Mouse (Mus musculus) cerebellum, adult (tissue): ENCODE measurements at regions not wholly inside any gene's neighbourhood (a gene's known extent, or its start where the extent isn't known, plus 50 kb on each side); places are given as distances from the start of the nearest gene placed in this dataset.
A peak's percentile ranks its signal among the peaks of the same experiment; 100 is the strongest.

Source experiments
- ATAC-seq: cut with Nextera tagmentation; 2 replicates; pipeline ENCODE4 v1.9.2; 2017; ENCODE audit warnings: mild to moderate bottlenecking, moderate library complexity, mixed read lengths; ENCODE audit not compliant: insufficient number of reproducible peaks, low FRiP score, low TSS enrichment

DNA sequence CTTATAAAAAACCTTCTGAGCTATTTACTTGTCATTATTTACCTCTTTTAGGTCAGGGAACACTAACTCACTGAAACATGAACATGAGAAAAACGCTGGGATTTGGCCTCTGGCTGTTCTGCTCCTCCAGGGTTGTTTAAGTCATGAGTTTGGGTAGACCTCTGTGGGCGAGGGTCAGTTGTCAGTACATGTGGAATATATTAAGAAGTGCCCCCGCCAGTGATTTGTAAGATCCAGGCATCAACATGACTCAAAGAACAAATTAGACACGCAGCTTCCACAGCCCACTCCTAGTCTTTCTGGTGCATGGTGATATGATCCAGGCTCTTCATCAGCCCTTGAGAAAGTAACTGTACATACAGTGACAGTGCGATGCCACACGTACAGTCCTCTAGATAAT, 180.3 kb downstream of the Pten start:
- no peak for ATAC-seq

GRCm38 (mm10) chr19:32939692-32940091, 182.4 kb downstream of the Pten start:
- no peak for ATAC-seq

GRCm38 (mm10) chr19:32940806-32941205, 183.5 kb downstream of the Pten start:
- no peak for ATAC-seq

DNA sequence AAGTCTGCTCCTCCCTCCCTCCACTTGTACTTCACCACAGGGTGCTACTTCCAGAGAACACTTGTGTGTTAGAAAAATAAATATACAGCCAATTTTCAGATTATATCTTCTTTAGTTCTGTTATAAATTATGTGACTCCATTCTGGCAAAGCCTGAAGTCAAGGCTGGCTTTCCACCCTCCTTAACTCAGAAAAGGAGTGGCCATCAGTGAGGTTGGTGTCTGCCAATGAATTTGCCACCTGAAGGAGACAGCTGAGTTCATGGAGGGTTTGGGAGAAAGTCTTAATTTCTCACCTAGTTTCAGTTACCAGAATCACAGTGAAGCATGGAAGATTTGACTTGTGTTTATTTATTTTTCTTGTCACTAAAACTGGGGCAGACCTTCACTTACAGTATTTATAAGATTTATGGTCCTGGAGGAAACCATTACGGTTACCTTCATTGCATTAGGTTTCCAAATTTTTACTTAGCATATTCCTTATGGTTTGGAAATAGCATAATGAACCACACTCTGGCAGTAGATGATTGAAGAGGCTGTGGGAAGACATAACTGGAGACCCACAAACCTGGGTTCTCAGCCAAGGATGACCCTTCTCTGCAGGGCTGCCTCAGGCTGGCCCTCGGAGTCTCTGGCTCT, 186.4 kb downstream of the Pten start:
- no peak for ATAC-seq

DNA sequence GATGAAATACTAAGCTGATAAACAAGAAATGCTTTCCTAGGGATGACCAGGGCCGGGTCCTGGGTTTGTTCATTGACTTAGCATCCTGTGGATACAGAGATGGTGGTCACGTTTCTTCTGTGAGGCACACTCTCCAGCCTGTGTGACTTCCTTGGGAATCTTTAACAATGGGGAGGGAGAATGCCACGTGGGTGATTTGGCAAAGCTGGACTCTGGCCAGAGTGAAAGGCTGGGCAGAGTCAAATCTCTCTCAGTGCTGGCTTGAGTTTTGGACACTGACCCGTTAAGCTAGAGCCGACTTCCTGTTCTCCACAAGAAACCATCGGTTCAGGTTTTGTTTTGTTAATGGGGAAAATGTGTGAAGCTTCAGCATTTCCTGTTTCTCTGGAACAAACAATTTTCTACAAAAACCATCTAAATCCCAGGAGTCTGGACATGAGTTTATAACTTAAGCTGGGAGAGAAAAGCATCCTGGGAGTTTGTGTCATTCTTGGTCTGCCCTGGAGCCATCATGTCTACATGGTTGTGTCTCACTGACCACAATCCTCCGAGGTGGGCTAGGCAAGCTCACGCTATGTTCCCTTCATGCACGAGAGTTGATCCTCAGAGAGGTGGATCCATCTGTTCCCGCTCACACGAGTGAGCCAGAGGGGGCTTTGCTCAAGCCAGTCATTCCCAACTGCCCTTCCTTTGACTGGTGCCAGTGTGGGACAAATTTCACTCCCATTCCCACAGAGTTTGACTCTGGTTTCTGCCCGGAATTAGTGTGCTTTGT, 190.0 kb downstream of the Pten start:
- ATAC-seq: no peak

- ATAC-seq: no peak
These were observed 193.0 kb downstream of the Pten start for GRCm38 (mm10) chr19:32950252-32950651.

GRCm38 (mm10) chr19:32950794-32951193, 193.5 kb downstream of the Pten start:
- no peak for ATAC-seq

DNA sequence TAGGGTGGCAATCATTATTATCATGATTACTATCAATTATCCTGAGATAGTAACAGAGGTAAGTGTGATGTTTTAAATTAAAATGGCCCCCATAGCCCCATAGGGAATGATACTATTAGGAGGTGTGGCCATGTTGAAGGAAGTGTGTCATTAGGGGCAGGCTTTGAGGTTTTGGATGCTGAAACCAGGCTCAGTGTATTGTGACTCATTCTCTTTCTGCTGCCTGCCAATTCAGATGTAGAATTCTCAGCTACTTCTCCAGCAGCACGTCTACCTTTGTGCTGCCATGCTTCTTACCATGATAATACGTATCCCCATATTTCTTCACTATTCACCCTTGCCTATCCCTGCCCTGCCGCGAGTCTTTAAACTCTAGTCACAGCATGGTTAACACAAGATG, 195.1 kb downstream of the Pten start:
- no peak for ATAC-seq

GRCm38 (mm10) chr19:32952928-32953687, 195.8 kb downstream of the Pten start:
- ATAC-seq: no peak

- peak; percentile 62; the same call in 1 of the 2 replicates for ATAC-seq
These were observed 196.8 kb downstream of the Pten start for GRCm38 (mm10) chr19:32954001-32954605.

DNA sequence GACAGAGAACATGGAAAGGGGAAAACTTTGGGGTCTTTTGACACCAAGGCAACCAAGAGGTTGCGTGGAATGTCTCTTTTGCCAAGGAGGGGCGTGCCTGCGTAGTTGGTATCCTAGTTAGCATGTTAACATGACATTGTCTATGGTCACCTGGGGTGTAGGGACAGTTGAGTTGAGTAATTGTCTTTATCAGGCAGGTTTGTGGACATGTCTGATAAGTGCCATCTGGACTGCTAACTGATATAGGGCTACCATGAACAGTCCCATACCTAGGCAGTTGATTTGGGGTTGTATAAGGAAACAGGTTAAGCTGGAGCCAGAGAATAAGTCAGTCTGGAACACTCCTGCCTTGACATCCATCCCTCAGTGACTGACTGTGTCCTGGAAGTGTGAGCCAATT, 197.6 kb downstream of the Pten start:
- ATAC-seq: no peak

GRCm38 (mm10) chr19:32956143-32956915, 199.0 kb downstream of the Pten start:
- no peak for ATAC-seq

DNA sequence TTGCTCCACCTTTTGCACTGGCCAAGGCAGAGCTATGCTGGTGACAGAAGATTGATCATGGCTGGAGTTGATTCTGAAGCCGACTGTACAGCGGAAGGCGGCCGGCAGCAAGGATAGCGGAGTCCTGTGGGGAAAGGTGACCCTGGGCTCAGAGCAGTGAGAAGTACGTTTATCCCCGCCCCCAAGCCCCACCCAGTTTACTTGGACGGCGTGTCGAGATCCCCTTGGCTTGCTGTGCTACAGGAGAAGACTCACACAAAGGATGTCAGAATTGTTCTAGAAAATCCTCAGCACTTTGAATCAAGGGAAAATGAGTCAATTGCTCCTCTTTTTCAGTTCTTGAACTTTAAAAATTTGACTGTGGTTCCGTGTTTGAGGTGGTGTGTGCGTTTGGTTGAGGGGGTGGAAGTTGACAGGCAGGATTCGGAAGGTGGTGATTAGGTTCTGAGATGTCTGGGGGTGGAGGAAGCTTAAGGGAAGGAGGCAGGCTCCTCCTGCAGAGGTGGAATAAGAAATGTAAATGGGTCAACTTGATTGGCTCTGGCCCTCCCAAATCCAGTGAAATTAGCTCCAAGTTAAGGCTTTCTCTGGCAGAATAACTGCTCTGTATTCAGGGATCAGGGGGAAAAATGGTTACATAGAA, 199.7 kb downstream of the Pten start:
- no peak for ATAC-seq

- ATAC-seq: no peak
These were observed 201.0 kb downstream of the Pten start for GRCm38 (mm10) chr19:32958276-32958675.

- no peak for ATAC-seq
These were observed 201.5 kb downstream of the Pten start for GRCm38 (mm10) chr19:32958791-32959190.

- ATAC-seq: no peak
These were observed 202.5 kb downstream of the Pten start for GRCm38 (mm10) chr19:32959844-32960195.

DNA sequence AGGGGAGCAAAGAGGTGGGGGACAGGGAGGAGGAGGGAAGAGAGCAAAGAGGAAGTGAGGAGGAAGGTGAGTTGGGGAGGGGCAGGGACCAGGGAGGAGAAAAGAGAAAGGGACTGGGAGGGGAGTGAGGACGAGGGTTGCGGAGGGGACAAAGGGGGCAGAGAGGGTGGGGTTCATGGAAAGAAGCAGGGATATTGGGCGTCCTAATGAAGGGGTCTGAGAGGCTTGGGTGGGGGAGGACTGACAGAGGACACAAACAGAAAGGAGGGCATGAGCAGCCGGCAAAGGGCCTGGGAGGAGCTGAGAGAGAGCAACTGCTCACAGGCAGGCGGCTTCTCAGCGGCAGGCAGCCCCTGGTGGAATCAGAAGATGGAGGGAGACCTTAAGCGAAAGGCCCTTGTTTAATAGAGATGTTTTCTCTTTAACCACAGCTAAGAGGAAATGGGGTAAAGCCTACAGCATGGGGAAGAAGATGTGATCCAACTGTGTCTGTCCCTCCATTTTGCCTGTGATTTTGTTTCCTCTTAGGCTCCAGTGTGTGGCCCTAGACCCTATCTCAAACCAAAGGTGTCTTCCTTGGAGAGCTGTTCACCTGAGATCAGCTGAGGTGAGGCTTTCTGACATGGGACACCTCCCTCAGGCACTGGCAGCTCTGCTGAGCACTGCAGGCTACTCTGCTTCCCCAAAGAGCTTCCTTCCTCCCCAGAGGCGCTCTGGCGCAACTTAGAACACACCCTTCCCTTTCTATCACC, 203.1 kb downstream of the Pten start:
- ATAC-seq: no peak

DNA sequence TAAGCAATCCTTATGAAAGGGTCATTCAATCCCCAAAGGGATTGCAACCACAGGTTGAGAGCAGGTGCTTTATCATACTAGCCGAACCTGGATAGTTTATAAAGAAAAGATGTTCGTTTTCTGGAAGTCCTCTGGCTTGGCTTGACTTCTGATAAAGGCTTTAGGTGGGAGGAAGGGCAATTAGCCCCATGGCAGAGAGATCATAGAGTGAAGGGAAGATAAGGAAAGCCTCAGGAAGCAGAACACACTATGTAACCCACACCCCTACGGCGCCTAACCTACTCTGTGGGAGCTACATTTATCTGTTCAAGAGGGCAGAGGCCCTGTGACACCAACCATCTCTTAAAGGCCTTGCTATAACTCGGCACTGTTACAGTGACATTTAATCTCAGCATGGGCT, 204.2 kb downstream of the Pten start:
- no peak for ATAC-seq

DNA sequence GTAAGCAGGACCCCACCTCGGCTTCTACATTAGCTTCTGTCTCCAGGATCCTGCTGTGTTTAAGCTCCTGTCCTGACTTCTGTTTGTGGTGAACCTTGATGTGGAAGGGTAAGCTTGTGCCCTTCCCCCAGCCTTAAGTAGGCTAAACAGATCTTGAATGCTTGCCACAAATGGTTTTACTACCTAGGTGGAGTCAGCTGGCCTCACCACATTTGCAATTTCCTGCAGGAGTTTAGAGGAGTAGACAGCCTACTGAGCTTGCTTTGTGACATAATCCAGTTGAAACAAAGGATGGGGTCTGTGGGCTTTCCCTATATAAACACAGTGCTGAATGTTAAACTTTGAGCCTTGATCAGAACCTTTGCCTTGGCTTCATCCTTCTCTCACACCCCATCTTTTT, 206.7 kb downstream of the Pten start:
- ATAC-seq: no peak
